Mouse (Mus musculus): ENCODE results near the gene Atp6v1fnb. TPM values are rescaled to one million over a fixed set of nuclear protein-coding genes. Genes with fewer than 3 reads are reported as not detected.

Gene Atp6v1fnb
- polyA plus RNA-seq, 1 experiment from 2014 or later: not detected

DNA sequence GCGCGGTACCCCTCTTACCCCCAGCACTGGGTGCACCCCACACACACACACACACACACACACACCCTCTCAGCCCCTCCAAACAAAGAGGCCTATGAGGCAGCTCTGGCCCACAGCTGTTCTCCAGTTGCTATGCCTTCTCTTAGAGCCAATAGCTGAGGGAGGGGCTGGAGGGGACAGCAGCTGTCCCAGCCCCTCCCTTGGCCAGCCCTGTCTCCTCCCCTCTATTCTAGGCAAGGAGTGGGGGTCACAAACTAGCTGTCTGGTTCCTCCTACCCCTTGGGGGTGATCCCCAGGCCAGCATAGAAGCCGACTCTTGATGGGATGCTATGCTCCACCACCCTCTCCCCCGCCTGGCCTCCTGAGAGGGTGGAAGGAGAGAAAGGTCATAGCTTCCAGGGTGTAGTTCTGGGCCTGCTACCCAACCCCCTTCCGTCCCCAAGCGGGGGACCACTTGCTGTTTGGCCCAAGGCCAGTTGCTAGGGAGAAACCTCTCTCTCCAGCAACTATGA, 35.2 kb upstream of the Atp6v1fnb start:
- peak; percentile 63 for DNase-seq (ENCODE audit: low spot score)
- Histone ChIP-seq H3K27me3 (ENCODE audit: insufficient read depth, poor library complexity, severe bottlenecking) (peaks cover 59% of the 10 kb centered on the region), H3K4me3 (peak overlapping the region; percentile 59)

DNA sequence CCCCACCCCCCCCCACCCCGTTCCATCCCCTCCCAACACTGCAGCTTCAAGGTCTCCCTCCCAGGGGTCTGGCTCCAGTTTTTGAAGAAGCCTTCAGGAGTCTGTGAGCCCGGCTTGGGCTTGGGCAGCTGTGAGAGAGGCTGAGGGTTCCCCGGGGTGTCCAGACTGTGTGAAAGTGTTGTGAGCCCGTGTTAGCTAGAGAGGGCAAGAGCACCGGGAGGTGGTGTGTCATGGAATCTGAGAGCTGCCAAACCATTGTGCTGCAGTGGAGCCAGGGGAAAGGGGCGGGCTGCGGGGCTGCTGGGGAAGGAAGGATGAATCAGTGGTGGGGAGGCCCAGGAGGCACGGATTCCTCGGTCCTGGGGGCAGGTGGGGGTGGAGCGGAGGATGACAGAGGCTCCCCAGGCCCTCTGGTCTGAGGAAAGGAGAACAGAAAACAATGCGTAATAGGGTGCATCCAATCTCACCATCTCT, 34.7 kb upstream of the Atp6v1fnb start:
- peak overlapping the region; percentile 86 for H3K27ac ChIP-seq
- WGBS: 3% methylated on average over 11 of the region's 11 CpGs
- H3K36me3 ChIP-seq: no peaks in the 10 kb centered on the region
- H3K27me3 ChIP-seq (ENCODE audit: insufficient read depth, poor library complexity, severe bottlenecking): peaks cover 54% of the 10 kb centered on the region
- H3K4me1 ChIP-seq (replicated peaks): peaks cover 61% of the 10 kb centered on the region
- DNase-seq (ENCODE audit: low spot score): peak; percentile 43
- H3K4me3 ChIP-seq: peak overlapping the region; percentile 59
- H3K9me3 ChIP-seq: no peaks in the 10 kb centered on the region

More for the DNA sequence above, 35.2 kb upstream of the Atp6v1fnb start:
- WGBS: 5% methylated on average over 6 of the region's 6 CpGs
- H3K9me3 ChIP-seq: no peaks in the 10 kb centered on the region
- H3K36me3 ChIP-seq: no peaks in the 10 kb centered on the region
- H3K4me1 ChIP-seq (replicated peaks): peaks cover 63% of the 10 kb centered on the region
- H3K27ac ChIP-seq: peak overlapping the region; percentile 86

DNA sequence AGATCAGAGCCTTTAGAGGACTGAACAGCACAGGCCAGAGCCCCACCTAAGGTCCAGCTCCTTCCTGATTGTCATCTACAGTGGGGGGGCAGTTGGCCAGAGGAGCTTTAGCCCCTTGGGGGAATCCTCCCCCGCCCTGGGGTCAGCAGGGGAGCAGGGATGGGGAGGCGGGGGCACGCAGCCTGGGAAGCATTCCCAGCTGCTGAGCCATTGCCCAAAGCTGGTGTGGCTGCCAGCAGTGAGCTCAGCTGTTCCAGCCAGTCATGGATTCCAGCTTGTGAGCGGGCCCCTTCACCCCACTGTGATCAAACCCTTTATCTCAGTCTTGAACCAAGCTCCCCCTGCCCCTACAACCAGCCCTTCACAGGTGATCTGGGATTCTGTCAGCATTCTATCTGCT, 32.0 kb upstream of the Atp6v1fnb start:
- Histone ChIP-seq H3K4me3 (no peak overlapping the region), H3K27ac (no peak overlapping the region), H3K27me3 (ENCODE audit: insufficient read depth, poor library complexity, severe bottlenecking) (peaks cover 27% of the 10 kb centered on the region), H3K36me3 (no peaks in the 10 kb centered on the region; the same call in 1 of the 2 replicates), H3K9me3 (no peaks in the 10 kb centered on the region), H3K4me1 (replicated peaks) (peaks cover 36% of the 10 kb centered on the region)
- WGBS: 81% methylated on average over 4 of the region's 4 CpGs
- DNase-seq (ENCODE audit: low spot score): no peak

DNA sequence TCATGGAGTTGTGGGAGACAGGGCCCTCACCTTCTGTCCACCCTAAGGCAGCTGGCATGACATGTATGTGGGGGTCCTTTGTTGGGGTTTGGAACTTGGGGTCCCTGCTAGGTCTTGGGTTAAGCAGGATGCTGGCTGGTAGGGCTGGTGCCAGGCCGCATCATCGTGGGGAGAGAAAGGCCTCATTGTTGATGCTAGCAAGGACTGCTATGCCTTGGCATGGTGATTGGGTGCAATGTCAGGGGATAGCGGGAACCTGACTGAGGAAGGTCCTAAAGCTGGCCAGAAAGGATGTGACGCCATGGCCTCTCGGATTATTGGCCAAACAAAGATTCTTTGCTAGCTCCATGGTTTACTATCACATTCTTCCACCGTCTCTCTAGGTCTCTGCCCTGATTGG, 31.4 kb upstream of the Atp6v1fnb start:
- Histone ChIP-seq H3K9me3 (no peaks in the 10 kb centered on the region), H3K4me1 (replicated peaks) (peaks cover 31% of the 10 kb centered on the region), H3K27me3 (ENCODE audit: insufficient read depth, poor library complexity, severe bottlenecking) (peaks cover 21% of the 10 kb centered on the region), H3K4me3 (no peak overlapping the region), H3K36me3 (peaks cover under 1% of the 10 kb centered on the region; the same call in 1 of the 2 replicates), H3K27ac (no peak overlapping the region)
- 91% methylated on average over 6 of the region's 6 CpGs for WGBS
- no peak for DNase-seq (ENCODE audit: low spot score)

DNA sequence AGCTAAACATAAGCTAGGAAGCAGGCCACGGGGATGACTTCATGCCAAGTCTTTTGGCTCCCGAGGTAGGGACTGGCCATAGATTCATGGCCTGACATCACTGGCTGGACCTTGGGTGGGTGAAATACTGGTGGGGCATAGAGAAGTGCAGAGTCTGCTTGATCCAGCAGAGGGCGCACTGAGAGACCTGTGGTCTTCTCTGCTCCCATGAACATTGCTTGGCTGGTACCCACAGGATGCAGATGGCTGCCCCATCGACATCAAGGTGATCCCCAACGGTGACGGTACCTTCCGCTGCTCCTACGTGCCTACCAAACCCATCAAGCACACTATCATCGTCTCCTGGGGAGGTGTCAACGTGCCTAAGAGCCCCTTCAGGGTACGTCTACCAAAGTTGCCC, 26.5 kb upstream of the Atp6v1fnb start:
- Histone ChIP-seq H3K9me3 (no peaks in the 10 kb centered on the region), H3K4me3 (no peak overlapping the region), H3K27ac (no peak overlapping the region), H3K36me3 (peaks cover 31% of the 10 kb centered on the region), H3K4me1 (replicated peaks) (no peaks in the 10 kb centered on the region), H3K27me3 (ENCODE audit: insufficient read depth, poor library complexity, severe bottlenecking) (no peaks in the 10 kb centered on the region)
- DNase-seq (ENCODE audit: low spot score): peak; percentile 41
- WGBS: 73% methylated on average over 11 of the region's 11 CpGs

DNA sequence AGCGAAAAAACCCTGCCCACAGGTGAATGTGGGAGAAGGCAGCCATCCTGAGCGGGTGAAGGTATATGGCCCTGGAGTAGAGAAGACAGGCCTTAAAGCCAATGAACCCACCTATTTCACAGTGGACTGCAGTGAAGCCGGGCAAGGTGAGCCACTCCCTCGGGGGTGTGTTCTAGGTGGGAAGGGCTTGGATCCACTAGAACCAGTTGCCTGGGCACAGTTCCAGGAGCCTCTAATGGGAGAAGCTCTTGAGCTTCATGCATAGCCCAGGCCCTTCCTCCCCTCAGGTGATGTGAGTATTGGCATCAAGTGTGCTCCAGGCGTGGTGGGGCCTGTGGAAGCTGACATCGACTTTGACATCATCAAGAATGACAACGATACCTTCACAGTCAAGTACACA, 25.9 kb upstream of the Atp6v1fnb start:
- WGBS: 96% methylated on average over 7 of the region's 7 CpGs
- no peak for DNase-seq (ENCODE audit: low spot score)
- Histone ChIP-seq H3K9me3 (no peaks in the 10 kb centered on the region), H3K4me3 (no peak overlapping the region), H3K27ac (no peak overlapping the region), H3K4me1 (replicated peaks) (no peaks in the 10 kb centered on the region), H3K36me3 (peaks cover 31% of the 10 kb centered on the region), H3K27me3 (ENCODE audit: insufficient read depth, poor library complexity, severe bottlenecking) (no peaks in the 10 kb centered on the region)

DNA sequence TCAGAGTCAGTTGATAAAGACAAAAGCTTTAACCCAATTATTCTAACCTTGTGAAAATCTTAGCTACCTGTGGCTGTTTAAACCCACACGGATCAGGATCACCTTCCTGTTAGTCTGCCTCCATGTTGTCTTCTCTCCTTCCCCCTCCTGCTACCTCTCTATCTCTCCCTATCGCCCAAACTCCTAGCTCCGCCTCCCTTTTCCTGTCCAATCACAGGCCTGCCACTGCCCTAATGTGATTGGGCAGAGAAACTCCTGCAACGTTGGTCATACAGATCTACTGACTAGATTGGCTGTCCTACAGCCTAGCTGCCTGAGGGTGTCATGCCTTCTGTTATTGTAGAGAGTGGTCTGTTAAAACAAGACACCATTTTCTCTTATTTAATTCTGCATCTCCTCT, 21.4 kb upstream of the Atp6v1fnb start:
- Histone ChIP-seq H3K4me1 (replicated peaks) (no peaks in the 10 kb centered on the region), H3K36me3 (peaks cover 63% of the 10 kb centered on the region), H3K27ac (no peak overlapping the region), H3K27me3 (ENCODE audit: insufficient read depth, poor library complexity, severe bottlenecking) (no peaks in the 10 kb centered on the region), H3K4me3 (no peak overlapping the region), H3K9me3 (no peaks in the 10 kb centered on the region)
- no peak for DNase-seq (ENCODE audit: low spot score)
- WGBS: 36% methylated on average over 4 of the region's 4 CpGs

DNA sequence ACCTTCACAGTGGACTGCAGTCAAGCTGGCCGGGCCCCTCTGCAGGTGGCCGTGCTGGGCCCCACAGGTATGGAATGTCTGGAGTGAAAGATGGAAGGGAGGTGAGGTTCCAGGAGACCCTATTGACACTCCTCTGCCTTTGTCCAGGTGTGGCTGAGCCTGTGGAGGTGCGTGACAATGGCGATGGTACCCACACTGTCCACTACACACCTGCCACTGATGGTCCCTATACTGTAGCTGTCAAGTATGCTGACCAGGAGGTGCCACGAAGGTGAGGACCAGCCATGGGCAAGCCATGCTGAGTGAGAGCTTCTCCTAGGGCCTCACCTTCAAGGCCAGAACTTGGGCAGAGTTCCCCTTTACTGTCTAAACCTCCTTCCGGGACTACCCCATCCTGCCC, 20.6 kb upstream of the Atp6v1fnb start:
- WGBS: 94% methylated on average over 6 of the region's 6 CpGs
- H3K36me3 ChIP-seq: peaks cover 58% of the 10 kb centered on the region
- H3K4me3 ChIP-seq: no peak overlapping the region
- H3K4me1 ChIP-seq (replicated peaks): no peaks in the 10 kb centered on the region
- no peaks in the 10 kb centered on the region for H3K27me3 ChIP-seq (ENCODE audit: insufficient read depth, poor library complexity, severe bottlenecking)
- H3K9me3 ChIP-seq: no peaks in the 10 kb centered on the region
- DNase-seq (ENCODE audit: low spot score): no peak
- no peak overlapping the region for H3K27ac ChIP-seq

DNA sequence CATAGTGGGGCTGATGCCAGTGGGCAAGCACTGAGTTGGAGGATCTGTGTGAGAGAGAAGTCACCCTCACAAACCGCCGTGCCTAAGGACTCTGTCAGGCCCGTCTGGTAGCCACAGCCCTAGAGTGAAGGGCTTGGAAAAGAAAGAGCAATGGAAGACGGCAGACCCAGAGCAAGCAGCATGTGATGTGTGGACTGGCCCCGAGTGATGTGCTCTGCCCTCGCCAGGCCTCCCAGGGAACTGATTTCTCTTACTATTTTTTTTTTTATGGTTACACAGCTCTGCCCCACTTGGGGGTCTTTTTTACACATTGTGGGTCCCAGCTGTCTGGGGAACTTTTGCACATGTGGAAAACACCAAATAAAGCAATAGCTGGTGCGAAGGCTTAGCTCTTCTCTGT, 9.7 kb upstream of the Atp6v1fnb start:
- Histone ChIP-seq H3K9me3 (no peaks in the 10 kb centered on the region), H3K4me1 (replicated peaks) (no peaks in the 10 kb centered on the region), H3K27ac (no peak overlapping the region), H3K36me3 (peaks cover 8% of the 10 kb centered on the region), H3K4me3 (no peak overlapping the region), H3K27me3 (ENCODE audit: insufficient read depth, poor library complexity, severe bottlenecking) (no peaks in the 10 kb centered on the region)
- DNase-seq (ENCODE audit: low spot score): no peak
- WGBS: 65% methylated on average over 7 of the region's 7 CpGs

DNA sequence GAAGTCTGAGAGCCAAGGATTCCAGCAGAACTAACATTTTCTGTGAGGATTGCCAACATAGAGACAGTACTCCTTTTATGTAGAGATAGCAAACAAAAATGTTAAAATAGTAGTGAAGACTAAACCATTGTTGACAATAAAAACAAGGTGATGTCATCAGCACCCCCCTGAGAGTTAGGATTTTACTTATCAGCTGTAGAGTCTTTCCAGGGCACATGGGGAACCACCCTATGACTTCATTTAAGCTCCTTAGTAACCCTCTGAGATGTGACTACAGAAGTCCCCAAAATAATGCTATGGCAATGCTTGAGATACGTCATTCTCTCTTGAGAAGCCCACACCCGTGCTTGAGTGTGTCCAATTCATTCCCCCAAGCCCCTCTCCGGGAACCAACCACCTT, 7.8 kb upstream of the Atp6v1fnb start:
- H3K4me3 ChIP-seq: no peak overlapping the region
- H3K27ac ChIP-seq: no peak overlapping the region
- peaks cover 1% of the 10 kb centered on the region; the same call in 1 of the 2 replicates for H3K36me3 ChIP-seq
- 75% methylated on average over 3 of the region's 3 CpGs for WGBS
- H3K9me3 ChIP-seq: no peaks in the 10 kb centered on the region
- H3K27me3 ChIP-seq (ENCODE audit: insufficient read depth, poor library complexity, severe bottlenecking): no peaks in the 10 kb centered on the region
- no peak for DNase-seq (ENCODE audit: low spot score)
- H3K4me1 ChIP-seq (replicated peaks): peaks cover 5% of the 10 kb centered on the region

DNA sequence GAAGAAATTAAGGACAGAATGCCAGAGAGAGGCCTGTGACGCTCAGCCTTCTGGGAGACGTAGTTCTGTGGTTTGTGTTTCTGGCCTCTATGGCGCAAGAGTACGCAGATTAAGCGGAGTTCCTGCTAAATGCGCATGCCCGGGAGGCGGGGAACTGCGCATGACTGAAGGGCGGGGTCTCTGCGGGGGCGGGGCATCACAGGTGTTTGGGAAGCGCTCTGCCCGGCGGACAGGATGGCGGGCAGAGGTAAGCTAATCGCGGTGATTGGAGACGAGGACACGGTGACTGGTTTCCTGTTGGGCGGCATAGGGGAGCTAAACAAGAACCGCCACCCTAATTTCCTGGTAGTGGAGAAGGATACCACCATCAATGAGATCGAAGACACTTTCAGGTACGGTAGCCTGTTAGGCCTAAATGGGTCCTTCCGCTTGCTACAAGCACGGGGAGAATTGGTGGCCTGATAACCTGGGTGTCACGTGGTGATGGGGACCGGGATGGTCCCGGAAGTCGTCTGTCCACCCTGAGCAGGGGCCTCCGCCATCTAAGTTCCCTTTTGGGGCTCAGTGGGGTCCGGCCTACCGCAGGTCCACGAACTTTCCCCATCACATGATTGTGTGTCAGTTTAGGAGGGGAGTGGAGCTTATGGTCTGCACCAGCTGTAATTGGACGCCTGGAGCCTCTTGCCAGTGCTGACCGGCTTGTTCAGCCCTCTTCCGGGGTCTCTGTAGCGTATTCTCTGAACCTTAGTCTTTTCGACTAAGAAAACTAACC, 3.5 kb upstream of the Atp6v1fnb start, which contains the start of gene Atp6v1f:
TSS of gene Atp6v1f (plus strand) at position 136 of the 772 bp plus-strand sequence.
- Histone ChIP-seq H3K27ac (peak within 1 kb of the TSS; percentile 86), H3K27me3 (ENCODE audit: insufficient read depth, poor library complexity, severe bottlenecking) (no peaks in the 10 kb centered on the region)
- whole genome bisulfite sequencing: under 1% methylated on average over 39 of the region's 39 CpGs

DNA sequence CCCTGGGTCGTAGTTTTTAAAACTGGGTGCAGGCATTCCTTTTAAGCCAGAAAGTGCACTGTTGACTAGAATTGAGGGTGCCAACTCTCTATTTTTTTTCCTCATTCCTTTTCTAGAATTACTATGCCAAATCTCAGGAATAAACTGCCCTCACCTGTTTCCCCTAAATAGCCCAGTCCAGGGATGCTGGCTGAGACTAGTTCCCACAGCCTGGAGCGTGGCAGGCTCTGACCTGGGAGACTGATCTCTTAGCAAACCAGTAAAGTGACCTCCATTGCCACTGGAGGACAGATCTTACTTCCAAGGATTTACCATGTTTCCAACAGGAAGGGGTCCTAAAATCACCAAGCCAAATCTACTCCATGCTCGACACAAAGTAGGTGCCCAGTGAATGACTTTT, 2.4 kb upstream of the Atp6v1fnb start:
- Histone ChIP-seq H3K27ac (no peak overlapping the region), H3K36me3 (peaks cover 24% of the 10 kb centered on the region), H3K27me3 (ENCODE audit: insufficient read depth, poor library complexity, severe bottlenecking) (peaks cover 9% of the 10 kb centered on the region), H3K4me3 (peak overlapping the region; percentile 76), H3K9me3 (no peaks in the 10 kb centered on the region), H3K4me1 (replicated peaks) (peaks cover 20% of the 10 kb centered on the region)
- WGBS: 92% methylated on average over 3 of the region's 3 CpGs
- DNase-seq (ENCODE audit: low spot score): no peak

More for the DNA sequence above, 3.5 kb upstream of the Atp6v1fnb start, which contains the start of gene Atp6v1f:
- Histone ChIP-seq H3K4me1 (replicated peaks) (peaks cover 13% of the 10 kb centered on the region), H3K9me3 (no peaks in the 10 kb centered on the region), H3K4me3 (peak within 1 kb of the TSS; percentile 76), H3K36me3 (peaks cover 24% of the 10 kb centered on the region)
- peak; percentile 94 for DNase-seq (ENCODE audit: low spot score)

DNA sequence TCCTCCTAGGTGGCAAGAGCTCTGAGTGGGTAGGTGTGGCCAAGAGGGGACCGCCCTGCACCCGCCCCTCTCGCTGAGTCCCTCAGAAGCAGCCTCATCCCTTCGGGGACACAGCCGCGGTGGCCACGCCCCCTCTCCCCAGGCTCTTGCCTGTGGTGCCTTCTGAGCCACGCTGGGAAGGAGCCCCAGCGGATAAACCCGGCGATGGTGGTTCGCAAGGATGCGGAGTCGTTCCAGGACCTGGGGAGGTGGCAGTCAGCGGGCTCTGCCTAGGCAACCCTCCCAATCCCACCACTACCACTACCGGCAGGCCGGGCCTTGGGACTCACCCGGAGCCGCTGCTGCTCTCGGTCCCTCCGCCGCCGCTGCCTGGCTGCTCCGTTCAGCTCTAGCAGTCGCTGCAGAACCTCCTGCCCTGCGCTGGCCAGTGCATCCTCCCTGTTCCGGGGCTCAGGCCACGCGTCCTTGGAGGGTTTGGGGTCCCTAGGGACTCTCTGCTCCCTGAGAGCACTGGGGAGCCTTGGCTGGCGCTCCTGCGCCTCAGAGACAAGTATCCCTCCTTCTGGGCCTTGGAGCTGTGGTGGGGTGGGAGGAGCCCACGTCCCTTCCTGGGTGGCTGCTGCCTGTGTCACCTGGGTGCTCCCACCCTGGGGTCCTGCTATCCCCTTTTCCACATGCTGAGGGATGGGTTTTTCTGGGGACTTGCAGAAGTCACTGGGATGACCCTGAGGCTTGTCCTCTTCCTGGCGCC, 2.9 kb downstream of the Atp6v1fnb start:
- Histone ChIP-seq H3K36me3 (peaks cover 24% of the 10 kb centered on the region), H3K4me1 (replicated peaks) (peaks cover 19% of the 10 kb centered on the region), H3K27me3 (ENCODE audit: insufficient read depth, poor library complexity, severe bottlenecking) (peaks cover 49% of the 10 kb centered on the region), H3K4me3 (peak overlapping the region; percentile 59), H3K27ac (peak overlapping the region; percentile 63), H3K9me3 (no peaks in the 10 kb centered on the region)
- WGBS: 1% methylated on average over 33 of the region's 33 CpGs
- peak; percentile 79 for DNase-seq (ENCODE audit: low spot score)
